Mouse (Mus musculus): ENCODE results near the gene Gigyf1.

DNA sequence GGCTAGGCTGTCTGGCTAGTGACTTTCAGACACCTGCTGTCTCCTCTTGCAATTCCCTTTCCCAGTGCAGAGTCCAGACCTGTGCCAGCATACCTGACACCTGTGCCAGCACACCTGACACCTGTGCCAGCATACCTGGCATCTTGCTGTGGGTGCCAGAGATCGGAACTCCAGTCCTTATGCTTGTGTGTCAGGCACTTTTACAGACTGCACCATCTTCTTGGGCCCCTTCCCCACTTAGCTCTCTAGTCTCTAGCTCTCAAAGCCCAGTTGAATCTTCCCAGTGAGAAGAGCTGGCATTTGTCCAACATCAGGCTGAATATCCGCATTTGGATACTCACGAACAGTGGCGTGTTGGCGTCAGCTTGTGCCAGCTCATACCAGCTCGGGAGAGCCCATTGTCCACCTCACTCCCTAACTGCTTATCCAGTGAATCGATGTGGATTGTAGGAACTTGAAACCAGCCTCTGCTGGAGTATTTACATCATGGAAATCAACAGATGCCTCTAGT, 21.0 kb downstream of the Gigyf1 start:
- TF ChIP-seq CTCF (IDR thresholded peaks at IDR 0.05; ENCODE audit: low read depth, low read length) (no peak), POLR2A (IDR thresholded peaks at IDR 0.05; ENCODE audit: borderline replicate concordance, low read depth, low read length) (no peak)

All from bone marrow macrophage, adult 2 months (primary cell).